Mouse (Mus musculus) intestine, embryonic 16.5 days (tissue): Measurements from ENCODE around the gene Rnf216. TPM values are rescaled to one million over a fixed set of nuclear protein-coding genes. Genes with fewer than 3 reads are reported as not detected.
"Not testable (repeated sequence)": the region's sequence is repeated elsewhere in the genome, so short reads cannot be mapped to it uniquely, and the experiment has no call there.

Experiments
- ATAC-seq: fragments of 200-750 bp; cut with Nextera tagmentation; 2 replicates; pipeline ENCODE4 v1.8.0; 2017; ENCODE audit warnings: moderate TSS enrichment, moderate library complexity
- H3K27ac ChIP-seq: fragments of 300-500 bp; sonication (generic); 2 replicates; pipeline ENCODE4 v1.5.1; 2014; ENCODE audit warnings: mild to moderate bottlenecking, low read length
- H3K27me3 ChIP-seq: fragments of 300-500 bp; sonication (generic); replicated peaks from 2 replicates; pipeline ENCODE4 v1.6.1; 2014; ENCODE audit warnings: low read length, control low read depth, mixed read lengths; ENCODE audit not compliant: control insufficient read depth, insufficient read depth
- H3K36me3 ChIP-seq: fragments of 300-500 bp; sonication (generic); 2 replicates; pipeline ENCODE4 v1.6.1; 2014; ENCODE audit warnings: low read length, control low read depth; ENCODE audit not compliant: control insufficient read depth, insufficient read depth
- H3K4me1 ChIP-seq: fragments of 300-500 bp; sonication (generic); 2 replicates; pipeline ENCODE4 v1.6.1; 2014; ENCODE audit warnings: low read length, control low read depth, mixed read lengths; ENCODE audit not compliant: control insufficient read depth, insufficient read depth
- H3K4me2 ChIP-seq: fragments of 300-500 bp; sonication (generic); 2 replicates; pipeline ENCODE4 v1.6.1; 2014; ENCODE audit warnings: low read depth, low read length, control low read depth
- H3K4me3 ChIP-seq: fragments of 300-500 bp; sonication (generic); 2 replicates; pipeline ENCODE4 v1.5.1; 2014; ENCODE audit warnings: mild to moderate bottlenecking, low read length
- H3K9ac ChIP-seq: fragments of 300-500 bp; sonication (generic); 2 replicates; pipeline ENCODE4 v1.6.1; 2014; ENCODE audit warnings: low read depth, low read length
- H3K9me3 ChIP-seq: fragments of 300-500 bp; sonication (generic); 2 replicates; pipeline ENCODE4 v1.6.1; 2016; ENCODE audit warnings: low read length, control low read depth; ENCODE audit not compliant: control insufficient read depth
- WGBS: fragments of 180-500 bp; shearing (Covaris S2); extraction: QIAGEN DNeasy Blood & Tissue Kit; methylation state at CpG from one replicate; pipeline ENCODE4 v1.1.7; 2014; 5-methylcytosine and 5-hydroxymethylcytosine counted together
- polyA plus RNA-seq: library from polyadenylated mRNA; unstranded; fragments of >200 nt; fragmentation: Nextera tagmentation; extraction: Ambion mirVana; gene quantifications from 2 replicates; pipeline ENCODE4 v1.2.1, GENCODE M21; 2015

The Rnf216 gene
- polyA plus RNA-seq, 1 experiment from 2014 or later = 28.4 TPM

DNA sequence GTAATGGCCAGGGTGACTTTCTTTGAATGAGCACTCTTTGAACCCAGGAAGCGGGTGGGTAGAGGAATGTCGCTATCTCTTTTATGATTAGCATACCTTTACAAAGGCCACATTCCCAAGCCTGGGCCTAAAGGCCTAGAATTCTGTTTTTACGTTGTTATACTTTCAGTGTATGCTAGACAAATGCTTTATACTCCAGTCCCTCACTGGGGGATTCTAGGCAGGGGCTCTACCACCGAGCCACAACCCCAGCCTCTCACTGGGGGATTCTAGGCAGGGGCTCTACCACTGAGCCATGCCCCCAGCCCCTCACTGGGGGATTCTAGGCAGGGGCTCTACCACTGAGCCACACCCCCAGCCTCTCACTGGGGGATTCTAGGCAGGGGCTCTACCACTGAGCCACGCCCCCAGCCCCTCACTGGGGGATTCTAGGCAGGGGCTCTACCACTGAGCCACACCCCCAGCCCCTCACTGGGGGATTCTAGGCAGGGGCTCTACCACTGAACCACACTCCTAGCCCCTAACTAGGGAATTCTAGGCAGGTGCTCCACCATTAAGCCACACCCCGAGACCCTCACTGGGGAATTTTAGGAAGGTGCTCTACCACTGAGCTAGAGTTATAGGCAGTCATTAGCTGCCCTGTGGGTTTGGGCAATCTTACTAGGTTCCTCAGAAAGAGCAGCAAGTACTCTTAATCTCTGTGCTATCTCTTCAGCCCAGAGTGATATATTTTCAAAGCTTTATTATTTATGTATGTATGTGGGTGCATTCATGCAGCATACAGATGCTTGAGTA lies 21.6 kb upstream of the Rnf216 start:
- not testable (repeated sequence) for H3K9me3 ChIP-seq, ATAC-seq, H3K27ac ChIP-seq, H3K36me3 ChIP-seq, H3K4me3 ChIP-seq, H3K4me1 ChIP-seq, H3K27me3 ChIP-seq, H3K4me2 ChIP-seq, H3K9ac ChIP-seq
- 88% methylated on average over 3 of the region's 6 CpGs for WGBS

GRCm38 (mm10) chr5:143132935-143133514 lies 20.2 kb upstream of the Rnf216 start:
- no peaks in the 10 kb centered on the region for H3K27me3 ChIP-seq
- no peaks in the 10 kb centered on the region for H3K4me1 ChIP-seq
- ATAC-seq = peak; percentile 73
- no peak overlapping the region for H3K4me3 ChIP-seq
- H3K36me3 ChIP-seq = no peaks in the 10 kb centered on the region
- H3K9me3 ChIP-seq = peaks cover 14% of the 10 kb centered on the region; the same call in 1 of the 2 replicates
- H3K4me2 ChIP-seq = no peak overlapping the region
- H3K9ac ChIP-seq = no peak overlapping the region
- 59% methylated on average over 13 of the region's 13 CpGs for WGBS
- no peak overlapping the region for H3K27ac ChIP-seq

DNA sequence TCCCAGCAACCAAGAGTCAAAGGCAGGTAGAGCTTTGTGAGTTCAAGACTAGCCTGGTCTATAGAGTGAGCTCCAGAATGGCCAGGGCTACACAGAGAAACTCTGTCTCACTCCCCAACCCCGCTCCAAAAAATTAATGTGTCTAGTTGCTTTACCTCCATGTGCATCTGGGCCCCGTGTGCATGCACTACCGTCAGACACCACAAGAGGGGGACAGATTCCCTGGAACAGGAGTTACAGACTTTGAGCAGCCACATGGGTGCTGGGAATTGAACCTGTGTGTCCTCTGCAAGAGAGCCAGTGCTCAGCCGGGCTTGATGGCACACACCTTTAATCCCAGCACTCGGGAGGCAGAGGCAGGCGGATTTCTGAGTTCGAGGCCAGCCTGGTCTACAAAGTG lies 17.5 kb upstream of the Rnf216 start:
- H3K9me3 ChIP-seq = peaks cover 14% of the 10 kb centered on the region; the same call in 1 of the 2 replicates
- no peaks in the 10 kb centered on the region for H3K36me3 ChIP-seq
- H3K27ac ChIP-seq = no peak overlapping the region
- no peak for ATAC-seq
- no peak overlapping the region for H3K4me2 ChIP-seq
- no peaks in the 10 kb centered on the region for H3K27me3 ChIP-seq
- no peak overlapping the region for H3K4me3 ChIP-seq
- WGBS = 91% methylated on average over 7 of the region's 7 CpGs
- no peaks in the 10 kb centered on the region for H3K4me1 ChIP-seq
- H3K9ac ChIP-seq = no peak overlapping the region

- Histone ChIP-seq H3K4me3 (no peak overlapping the region), H3K27me3 (no peaks in the 10 kb centered on the region), H3K36me3 (no peaks in the 10 kb centered on the region), H3K4me1 (no peaks in the 10 kb centered on the region), H3K27ac (no peak overlapping the region), H3K4me2 (no peak overlapping the region), H3K9ac (no peak overlapping the region), H3K9me3 (peaks cover 14% of the 10 kb centered on the region; the same call in 1 of the 2 replicates)
- no peak for ATAC-seq
- 90% methylated on average over 16 of the region's 16 CpGs for WGBS
Measured at GRCm38 (mm10) chr5:143129101-143129500, 16.3 kb upstream of the Rnf216 start.

- 78% methylated on average over 8 of the region's 8 CpGs for WGBS
- H3K36me3 ChIP-seq = no peaks in the 10 kb centered on the region
- H3K4me1 ChIP-seq = no peaks in the 10 kb centered on the region
- H3K4me2 ChIP-seq = no peak overlapping the region
- peaks cover 14% of the 10 kb centered on the region; the same call in 1 of the 2 replicates for H3K9me3 ChIP-seq
- no peak overlapping the region for H3K27ac ChIP-seq
- no peak for ATAC-seq
- H3K9ac ChIP-seq = no peak overlapping the region
- H3K4me3 ChIP-seq = no peak overlapping the region
- no peaks in the 10 kb centered on the region for H3K27me3 ChIP-seq
Measured at GRCm38 (mm10) chr5:143127837-143128236, 15.0 kb upstream of the Rnf216 start.

- 68% methylated on average over 4 of the region's 4 CpGs for WGBS
Measured at GRCm38 (mm10) chr5:143126908-143127307, 14.1 kb upstream of the Rnf216 start.

GRCm38 (mm10) chr5:143126089-143126488 lies 13.3 kb upstream of the Rnf216 start:
- H3K9ac ChIP-seq = no peak overlapping the region
- H3K4me1 ChIP-seq = no peaks in the 10 kb centered on the region
- H3K36me3 ChIP-seq = no peaks in the 10 kb centered on the region
- no peak overlapping the region for H3K4me3 ChIP-seq
- no peak overlapping the region for H3K27ac ChIP-seq
- H3K9me3 ChIP-seq = peaks cover 14% of the 10 kb centered on the region; the same call in 1 of the 2 replicates
- H3K27me3 ChIP-seq = no peaks in the 10 kb centered on the region
- 91% methylated on average over 9 of the region's 9 CpGs for WGBS
- H3K4me2 ChIP-seq = no peak overlapping the region
- no peak for ATAC-seq

More at GRCm38 (mm10) chr5:143126908-143127307, 14.1 kb upstream of the Rnf216 start:
- ATAC-seq = no peak
- no peaks in the 10 kb centered on the region for H3K36me3 ChIP-seq
- H3K27ac ChIP-seq = no peak overlapping the region
- H3K9ac ChIP-seq = no peak overlapping the region
- H3K4me1 ChIP-seq = no peaks in the 10 kb centered on the region
- H3K27me3 ChIP-seq = no peaks in the 10 kb centered on the region
- H3K9me3 ChIP-seq = peaks cover 14% of the 10 kb centered on the region; the same call in 1 of the 2 replicates
- no peak overlapping the region for H3K4me3 ChIP-seq
- H3K4me2 ChIP-seq = no peak overlapping the region

DNA sequence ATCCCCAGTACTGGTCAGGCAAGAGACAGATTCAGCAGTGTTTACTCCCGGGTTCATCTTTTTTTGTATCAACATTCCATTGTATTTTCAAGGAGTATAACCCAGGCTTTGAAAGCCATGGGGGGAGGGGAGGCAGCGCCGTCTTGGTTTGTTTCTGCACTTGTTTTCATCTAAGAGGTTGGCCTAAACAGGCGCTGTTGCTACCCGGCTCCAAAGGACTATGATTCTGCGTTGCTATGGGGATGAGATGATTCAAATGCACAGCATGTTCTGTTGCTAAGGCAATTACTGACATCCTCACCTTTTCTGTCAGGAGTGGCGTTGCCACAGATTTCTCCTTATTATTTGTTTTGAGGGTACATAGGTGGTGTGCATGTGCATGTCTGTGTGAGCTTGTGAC lies 12.8 kb upstream of the Rnf216 start:
- H3K27ac ChIP-seq = no peak overlapping the region
- no peaks in the 10 kb centered on the region for H3K36me3 ChIP-seq
- H3K4me2 ChIP-seq = no peak overlapping the region
- ATAC-seq = no peak
- peaks cover 13% of the 10 kb centered on the region; the same call in 1 of the 2 replicates for H3K9me3 ChIP-seq
- H3K9ac ChIP-seq = no peak overlapping the region
- no peaks in the 10 kb centered on the region for H3K27me3 ChIP-seq
- no peaks in the 10 kb centered on the region for H3K4me1 ChIP-seq
- 54% methylated on average over 7 of the region's 7 CpGs for WGBS
- no peak overlapping the region for H3K4me3 ChIP-seq

- H3K27me3 ChIP-seq = no peaks in the 10 kb centered on the region
- no peak overlapping the region for H3K27ac ChIP-seq
- H3K4me3 ChIP-seq = no peak overlapping the region
- no peaks in the 10 kb centered on the region for H3K4me1 ChIP-seq
- peaks cover 9% of the 10 kb centered on the region; the same call in 1 of the 2 replicates for H3K9me3 ChIP-seq
- no peak overlapping the region for H3K9ac ChIP-seq
- no peaks in the 10 kb centered on the region for H3K36me3 ChIP-seq
- no peak overlapping the region for H3K4me2 ChIP-seq
- ATAC-seq = no peak
- 85% methylated on average over 4 of the region's 4 CpGs for WGBS
Measured at GRCm38 (mm10) chr5:143124805-143125378, 12.1 kb upstream of the Rnf216 start.
